Mouse (Mus musculus) ES-E14 (cell line): Measurements from ENCODE around the gene Clip2.

Experiments
- CHD2 ChIP-seq: IDR thresholded peaks from 2 replicates; pipeline ENCODE4 v1.6.1; 2014; ENCODE audit warnings: mild to moderate bottlenecking, low read depth, low read length, inconsistent platforms
- MAFK ChIP-seq: IDR thresholded peaks from 2 replicates; pipeline ENCODE4 v1.6.1; 2014; ENCODE audit warnings: mild to moderate bottlenecking, low read depth, low read length, inconsistent platforms; ENCODE audit not compliant: insufficient read depth
- ZC3H11A ChIP-seq: IDR thresholded peaks from 2 replicates; pipeline ENCODE4 v1.6.1; 2012; ENCODE audit warnings: low read depth, mild to moderate bottlenecking, inconsistent platforms, low read length, borderline replicate concordance
- ZNF384 ChIP-seq: IDR thresholded peaks from 2 replicates; pipeline ENCODE4 v1.6.1; 2012; ENCODE audit warnings: low read depth, low read length, inconsistent platforms

DNA sequence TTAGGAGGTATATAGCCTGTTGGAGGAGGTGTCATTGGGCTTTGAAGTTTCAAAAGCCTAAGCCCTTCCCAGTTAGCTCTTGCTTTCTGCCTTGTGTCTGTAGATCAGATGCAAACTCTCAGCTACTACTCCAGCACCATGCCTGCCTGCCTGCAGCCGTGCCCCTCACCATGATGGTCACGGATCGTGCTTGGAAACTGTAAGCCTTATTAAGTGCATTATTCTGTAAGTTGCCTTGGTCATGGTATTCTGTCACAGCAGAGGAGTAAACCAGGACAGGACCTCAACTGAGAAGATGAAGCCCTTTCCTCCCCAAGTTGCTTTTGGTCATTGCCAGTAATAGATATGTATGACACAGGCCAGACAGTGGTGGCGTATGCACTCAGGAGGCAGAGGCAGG is 63.6 kb downstream of the Clip2 start:
- no peak for TF ChIP-seq CHD2
- TF ChIP-seq ZNF384, result no peak
- no peak for TF ChIP-seq MAFK
- TF ChIP-seq ZC3H11A, result no peak
